Mouse (Mus musculus): ENCODE data around the gene Fcho1. TPM values are rescaled to one million over a fixed set of nuclear protein-coding genes. Genes with fewer than 3 reads are reported as not detected.

The Fcho1 gene
- total RNA-seq, 1 experiment: 21.9 TPM

DNA sequence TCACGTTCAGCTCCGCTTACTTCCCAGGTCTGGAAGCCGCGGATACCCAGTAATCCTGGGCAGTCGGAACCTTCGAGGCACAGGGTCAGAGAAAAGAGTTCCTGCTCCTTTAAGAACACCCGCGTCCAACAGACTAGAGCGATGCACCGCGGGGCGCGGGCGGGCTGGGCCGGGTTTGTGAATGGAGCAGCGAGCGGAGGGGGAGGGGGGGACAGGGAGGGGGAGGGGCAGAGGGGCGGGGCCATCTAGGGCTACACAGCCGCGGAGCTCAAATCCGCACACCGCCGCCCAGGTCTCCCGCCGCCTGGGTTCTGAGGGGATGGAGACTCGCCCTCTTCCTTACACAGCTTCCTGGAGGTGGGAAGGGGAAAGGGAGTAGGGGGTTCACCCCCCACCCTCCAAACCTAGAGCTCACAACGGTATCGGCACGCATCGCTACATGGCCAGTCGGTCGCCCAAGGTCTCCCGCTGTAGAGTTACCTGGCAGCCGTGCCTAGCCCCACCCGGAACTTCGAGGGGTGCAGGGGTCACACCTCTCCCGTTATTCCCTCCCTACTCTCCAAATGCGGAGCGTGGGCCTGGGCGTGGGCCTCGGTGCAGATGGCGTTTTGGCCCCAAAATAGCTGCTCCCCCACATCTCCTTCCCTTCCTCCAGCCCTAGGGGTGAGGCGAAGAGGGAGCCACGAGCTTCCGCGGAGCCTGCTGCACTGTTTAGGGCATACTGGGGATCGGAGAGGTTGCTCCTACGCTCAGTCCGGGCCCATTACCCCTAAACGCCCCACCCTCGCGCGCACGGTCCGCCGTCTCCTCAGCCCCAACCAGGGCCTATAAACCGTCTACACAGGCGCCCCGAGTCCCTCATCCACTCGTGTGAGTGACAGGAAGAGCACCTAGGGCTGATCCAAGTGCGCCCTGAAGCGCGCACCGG is 54.6 kb downstream of the Fcho1 start:
- Histone ChIP-seq H3K36me3 (ENCODE audit: control insufficient read depth, insufficient read depth, low read length, poor library complexity, severe bottlenecking) (no peaks in the 10 kb centered on the region), H3K9me3 (ENCODE audit: control insufficient read depth, insufficient read depth, low read depth, low read length) (no peaks in the 10 kb centered on the region), H3K4me1 (ENCODE audit: control insufficient read depth in 2 of 2, insufficient read depth in 2 of 2, low read length in 2 of 2, poor library complexity in 1 of 2) (peaks cover 2 to 50% of the 10 kb centered on the region in 2 experiments; a peak in 3 of 4 replicates), H3K4me3 (ENCODE audit: insufficient read depth in 1 of 2, low read depth in 1 of 2, low read length in 2 of 2, poor library complexity in 1 of 2, severe bottlenecking in 1 of 2) (peak overlapping the region; percentile 84 to 89), H3K9ac (ENCODE audit: insufficient read depth, low read depth, low read length, poor library complexity, severe bottlenecking) (peak overlapping the region; percentile 78), H3K27ac (ENCODE audit: insufficient read depth, low read depth, low read length, poor library complexity, severe bottlenecking) (peak overlapping the region; percentile 84)
- DNase-seq (ENCODE audit: low read depth, low spot score): no peak
- TF ChIP-seq ZC3H11A (IDR thresholded peaks at IDR 0.05; ENCODE audit: borderline replicate concordance, low read depth, low read length) (no peak), CHD2 (IDR thresholded peaks at IDR 0.05; ENCODE audit: low read depth, low read length) (no peak), HCFC1 (IDR thresholded peaks at IDR 0.05; ENCODE audit: borderline replicate concordance, insufficient read depth, low read length) (no peak), MAFK (IDR thresholded peaks at IDR 0.05; ENCODE audit: insufficient read depth, low read depth, low read length) (no peak), ZNF384 (IDR thresholded peaks at IDR 0.05; ENCODE audit: low read depth, low read length) (no peak)
- in situ Hi-C loops (cut with MboI; ENCODE audit: low sequenced_read_pairs in 2 of 2, unreplicated experiment in 2 of 2): no loop called here

DNA sequence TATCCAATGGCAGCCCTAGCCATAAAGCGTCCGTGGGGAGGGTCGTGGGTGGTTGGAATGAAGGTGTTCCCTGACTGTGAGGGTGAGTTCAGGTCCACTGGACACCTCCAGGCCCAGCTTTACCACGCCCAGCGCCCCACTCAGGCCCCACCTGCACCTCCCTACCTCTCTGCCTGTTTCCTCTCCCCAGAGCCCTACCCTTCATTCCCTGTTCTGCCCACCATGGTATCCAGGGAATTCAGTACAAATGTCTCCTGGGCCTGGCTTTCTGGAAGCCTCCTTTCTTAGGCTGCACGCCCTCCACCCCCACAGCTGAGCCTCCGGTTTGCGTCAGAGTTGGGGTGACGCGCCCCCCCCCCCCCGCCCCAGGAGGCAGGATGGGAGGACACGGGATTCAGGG is 55.3 kb downstream of the Fcho1 start:
- in situ Hi-C loops (cut with MboI; ENCODE audit: low sequenced_read_pairs in 2 of 2, unreplicated experiment in 2 of 2): no loop called here
- TF ChIP-seq MAFK (IDR thresholded peaks at IDR 0.05; ENCODE audit: insufficient read depth, low read depth, low read length) (no peak), HCFC1 (IDR thresholded peaks at IDR 0.05; ENCODE audit: borderline replicate concordance, insufficient read depth, low read length) (no peak), ZNF384 (IDR thresholded peaks at IDR 0.05; ENCODE audit: low read depth, low read length) (no peak), ZC3H11A (IDR thresholded peaks at IDR 0.05; ENCODE audit: borderline replicate concordance, low read depth, low read length) (no peak), CHD2 (IDR thresholded peaks at IDR 0.05; ENCODE audit: low read depth, low read length) (no peak)
- H3K4me1 ChIP-seq (ENCODE audit: control insufficient read depth in 2 of 2, insufficient read depth in 2 of 2, low read length in 2 of 2, poor library complexity in 1 of 2): peaks cover 2 to 46% of the 10 kb centered on the region in 2 experiments; a peak in 3 of 4 replicates
- H3K4me3 ChIP-seq (ENCODE audit: insufficient read depth in 1 of 2, low read depth in 1 of 2, low read length in 2 of 2, poor library complexity in 1 of 2, severe bottlenecking in 1 of 2): peak overlapping the region; percentile 84 to 89
- H3K27ac ChIP-seq (ENCODE audit: insufficient read depth, low read depth, low read length, poor library complexity, severe bottlenecking): peak overlapping the region; percentile 84
- H3K9me3 ChIP-seq (ENCODE audit: control insufficient read depth, insufficient read depth, low read depth, low read length): no peaks in the 10 kb centered on the region
- peak overlapping the region; percentile 78 for H3K9ac ChIP-seq (ENCODE audit: insufficient read depth, low read depth, low read length, poor library complexity, severe bottlenecking)
- no peaks in the 10 kb centered on the region for H3K36me3 ChIP-seq (ENCODE audit: control insufficient read depth, insufficient read depth, low read length, poor library complexity, severe bottlenecking)
- no peak for DNase-seq (ENCODE audit: low read depth, low spot score)

DNA sequence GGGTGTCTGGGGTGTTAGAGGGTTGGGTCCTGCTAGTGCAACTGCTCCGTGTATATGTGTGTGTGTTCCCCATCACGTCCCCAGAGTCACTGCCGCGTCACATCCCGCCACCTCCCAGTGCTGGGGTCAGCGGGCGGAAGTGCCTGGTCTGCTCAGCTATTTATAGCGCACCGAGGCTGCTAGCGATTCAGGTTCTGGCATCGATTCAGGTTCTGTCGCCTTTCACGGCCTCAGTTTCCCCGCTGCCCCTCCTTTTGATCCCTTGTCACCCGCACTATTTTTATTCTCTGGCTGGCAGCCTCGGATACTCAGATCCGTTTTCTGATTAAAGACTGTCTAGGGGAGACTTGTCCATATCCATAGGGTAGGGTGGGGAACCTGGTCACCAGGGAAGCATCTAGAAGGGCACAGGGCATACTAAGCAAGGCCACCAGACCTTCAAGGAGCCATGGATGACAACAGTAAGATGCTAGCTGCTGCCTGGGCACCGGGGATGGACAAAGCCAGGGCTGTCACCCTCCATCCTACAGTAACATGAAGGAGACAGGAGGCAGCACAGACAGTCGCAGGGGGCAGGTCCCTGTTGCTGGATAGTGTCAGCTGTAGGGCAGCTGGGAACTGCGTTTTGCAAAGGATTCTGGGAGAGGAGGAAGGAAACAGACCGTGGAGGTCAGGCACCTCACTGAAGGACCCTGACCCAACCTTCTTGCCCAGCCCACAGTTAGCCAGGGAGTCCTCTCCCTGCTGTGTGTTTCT is 57.1 kb downstream of the Fcho1 start:
- peaks cover 0 to 54% of the 10 kb centered on the region in 2 experiments; a peak in 3 of 4 replicates for H3K4me1 ChIP-seq (ENCODE audit: control insufficient read depth in 2 of 2, insufficient read depth in 2 of 2, low read length in 2 of 2, poor library complexity in 1 of 2)

DNA sequence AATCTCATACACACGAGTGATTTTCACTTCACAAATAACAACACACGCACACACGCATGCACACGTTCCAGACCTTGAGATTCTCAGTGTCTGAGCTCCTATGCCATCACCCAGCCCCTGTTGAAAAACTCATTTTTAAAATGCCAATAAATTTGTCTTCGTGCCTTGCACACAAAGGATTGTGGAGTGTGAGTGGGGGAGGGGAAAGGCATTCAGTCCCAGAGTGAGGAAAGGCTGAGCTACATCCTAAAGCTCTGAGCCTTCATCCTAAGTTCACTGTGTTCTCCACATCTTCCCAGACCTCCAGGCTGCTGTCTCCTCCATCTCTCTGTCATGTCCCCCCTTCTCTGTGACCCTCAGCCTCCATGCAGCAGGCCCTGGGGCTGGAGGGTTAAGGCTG is 58.3 kb downstream of the Fcho1 start:
- no peak overlapping the region for H3K27ac ChIP-seq (ENCODE audit: insufficient read depth, low read depth, low read length, poor library complexity, severe bottlenecking)
- in situ Hi-C loops (cut with MboI; ENCODE audit: low sequenced_read_pairs in 2 of 2, unreplicated experiment in 2 of 2): no loop called here
- no peaks in the 10 kb centered on the region; the same call in 1 of the 2 replicates for H3K36me3 ChIP-seq (ENCODE audit: control insufficient read depth, insufficient read depth, low read length, poor library complexity, severe bottlenecking)
- DNase-seq (ENCODE audit: low read depth, low spot score): no peak
- TF ChIP-seq ZC3H11A (IDR thresholded peaks at IDR 0.05; ENCODE audit: borderline replicate concordance, low read depth, low read length): no peak
- no peak for TF ChIP-seq ZNF384 (IDR thresholded peaks at IDR 0.05; ENCODE audit: low read depth, low read length)
- TF ChIP-seq MAFK (IDR thresholded peaks at IDR 0.05; ENCODE audit: insufficient read depth, low read depth, low read length): no peak
- TF ChIP-seq HCFC1 (IDR thresholded peaks at IDR 0.05; ENCODE audit: borderline replicate concordance, insufficient read depth, low read length): no peak
- TF ChIP-seq CHD2 (IDR thresholded peaks at IDR 0.05; ENCODE audit: low read depth, low read length): no peak
- H3K9me3 ChIP-seq (ENCODE audit: control insufficient read depth, insufficient read depth, low read depth, low read length): no peaks in the 10 kb centered on the region
- no peak overlapping the region for H3K9ac ChIP-seq (ENCODE audit: insufficient read depth, low read depth, low read length, poor library complexity, severe bottlenecking)
- H3K4me1 ChIP-seq (ENCODE audit: control insufficient read depth in 2 of 2, insufficient read depth in 2 of 2, low read length in 2 of 2, poor library complexity in 1 of 2): peaks cover 0 to 48% of the 10 kb centered on the region in 2 experiments; a peak in 3 of 4 replicates
- no peak overlapping the region for H3K4me3 ChIP-seq (ENCODE audit: insufficient read depth in 1 of 2, low read depth in 1 of 2, low read length in 2 of 2, poor library complexity in 1 of 2, severe bottlenecking in 1 of 2)

More for the DNA sequence above, 57.1 kb downstream of the Fcho1 start:
- TF ChIP-seq CHD2 (IDR thresholded peaks at IDR 0.05; ENCODE audit: low read depth, low read length) (no peak), HCFC1 (IDR thresholded peaks at IDR 0.05; ENCODE audit: borderline replicate concordance, insufficient read depth, low read length) (no peak), ZC3H11A (IDR thresholded peaks at IDR 0.05; ENCODE audit: borderline replicate concordance, low read depth, low read length) (no peak), MAFK (IDR thresholded peaks at IDR 0.05; ENCODE audit: insufficient read depth, low read depth, low read length) (no peak), ZNF384 (IDR thresholded peaks at IDR 0.05; ENCODE audit: low read depth, low read length) (no peak)
- DNase-seq (ENCODE audit: low read depth, low spot score): no peak
- H3K4me3 ChIP-seq (ENCODE audit: insufficient read depth in 1 of 2, low read depth in 1 of 2, low read length in 2 of 2, poor library complexity in 1 of 2, severe bottlenecking in 1 of 2): peak overlapping the region in 1 of 2 experiments; percentile 14; a peak in 1 of 4 replicates
- peak overlapping the region; percentile 56; the same call in 1 of the 2 replicates for H3K9ac ChIP-seq (ENCODE audit: insufficient read depth, low read depth, low read length, poor library complexity, severe bottlenecking)
- H3K36me3 ChIP-seq (ENCODE audit: control insufficient read depth, insufficient read depth, low read length, poor library complexity, severe bottlenecking): no peaks in the 10 kb centered on the region; the same call in 1 of the 2 replicates
- in situ Hi-C loops (cut with MboI; ENCODE audit: low sequenced_read_pairs in 2 of 2, unreplicated experiment in 2 of 2): no loop called here
- H3K27ac ChIP-seq (ENCODE audit: insufficient read depth, low read depth, low read length, poor library complexity, severe bottlenecking): no peak overlapping the region
- no peaks in the 10 kb centered on the region for H3K9me3 ChIP-seq (ENCODE audit: control insufficient read depth, insufficient read depth, low read depth, low read length)

Data from ES-E14 (cell line).